Mouse (Mus musculus) frontal cortex, postnatal 14 days (tissue): ENCODE data around the gene Cmc1.

Experiments used
- DNase-seq, 2 experiments: peaks; one replicate each; pipeline ENCODE4 v3.0.0; 2022; ENCODE audit warnings: low spot score in 2 of 2

Gene Cmc1

GRCm38 (mm10) chr9:118149407-118150402 is at the start of gene Cmc1:
TSS of gene Cmc1 (minus strand) at chr9:118150177.
- DNase-seq, result peak; percentile 91 to 92

DNA sequence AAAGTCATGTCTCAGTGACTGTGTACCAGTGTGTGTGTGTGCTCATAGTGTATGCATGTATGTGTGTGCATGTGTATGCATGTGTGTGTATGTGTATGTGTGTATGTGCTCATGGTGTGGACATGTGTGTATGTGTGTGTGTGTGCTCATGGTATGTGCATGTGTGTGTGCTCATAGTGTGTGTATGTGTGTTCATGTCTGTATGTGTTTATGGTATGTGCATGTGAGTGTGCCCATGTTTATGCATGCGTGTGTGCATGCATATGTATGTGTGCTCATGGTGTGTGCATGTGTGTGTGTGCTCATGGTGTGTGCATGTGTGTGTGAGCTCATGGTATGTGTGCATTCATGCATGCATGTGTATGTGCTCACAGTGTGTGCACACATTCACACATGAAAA is 48.6 kb upstream of the Cmc1 start:
- no peak for DNase-seq

- no peak for DNase-seq
Measured at GRCm38 (mm10) chr9:118196661-118197390, 46.8 kb upstream of the Cmc1 start.

- DNase-seq, result no peak
Measured at GRCm38 (mm10) chr9:118193263-118193662, 43.3 kb upstream of the Cmc1 start.

- no peak for DNase-seq
Measured at GRCm38 (mm10) chr9:118191276-118191675, 41.3 kb upstream of the Cmc1 start.

GRCm38 (mm10) chr9:118188374-118188773 is 38.4 kb upstream of the Cmc1 start:
- no peak for DNase-seq

GRCm38 (mm10) chr9:118187420-118187819 is 37.4 kb upstream of the Cmc1 start:
- no peak for DNase-seq

DNA sequence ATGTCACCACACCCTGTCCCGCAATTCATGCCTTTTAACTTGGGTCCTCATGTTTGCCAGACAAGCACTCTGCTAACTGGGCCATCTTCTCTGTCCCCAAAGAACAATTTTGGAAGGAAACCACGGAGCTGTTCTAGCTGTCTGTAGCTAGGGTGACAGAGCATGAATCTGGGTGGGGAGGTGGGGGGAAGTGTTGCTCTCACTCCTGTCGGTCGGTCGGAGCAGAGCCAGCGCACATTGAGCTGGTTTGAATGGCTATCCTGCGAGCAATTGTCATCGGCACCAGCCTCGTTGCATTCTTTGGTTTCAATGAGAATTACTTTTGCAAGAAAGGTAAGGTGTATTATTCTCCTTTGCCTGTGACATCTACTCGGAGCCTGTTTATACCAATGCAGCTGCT is 36.8 kb upstream of the Cmc1 start:
- no peak for DNase-seq

- DNase-seq, result no peak
Measured at GRCm38 (mm10) chr9:118179136-118180025, 29.4 kb upstream of the Cmc1 start.

DNA sequence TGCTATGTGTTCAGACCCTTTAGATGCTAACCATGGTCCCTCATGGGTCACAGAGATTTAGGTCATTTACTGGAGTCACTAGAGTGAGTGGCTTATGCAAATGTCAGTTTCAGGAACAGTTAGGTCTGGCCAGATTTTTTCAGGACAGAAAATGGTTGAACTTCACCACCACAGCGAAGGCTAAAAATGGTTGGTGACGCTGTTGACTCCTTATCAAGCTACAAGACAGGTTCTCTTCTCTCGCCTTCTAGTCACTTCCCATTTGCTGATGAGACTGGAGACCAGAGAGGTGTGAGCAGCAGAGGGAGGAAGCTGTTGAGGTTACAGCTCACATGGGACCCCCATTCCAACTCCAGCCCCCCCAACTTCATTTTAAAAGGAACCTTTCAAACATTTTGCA is 26.7 kb upstream of the Cmc1 start:
- DNase-seq, result no peak

- DNase-seq, result no peak
Measured at GRCm38 (mm10) chr9:118175411-118175810, 25.4 kb upstream of the Cmc1 start.

GRCm38 (mm10) chr9:118173086-118173485 is 23.1 kb upstream of the Cmc1 start:
- no peak for DNase-seq

GRCm38 (mm10) chr9:118168544-118168943 is 18.6 kb upstream of the Cmc1 start:
- no peak for DNase-seq

GRCm38 (mm10) chr9:118167606-118168005 is 17.6 kb upstream of the Cmc1 start:
- DNase-seq, result no peak

GRCm38 (mm10) chr9:118161536-118161935 is 11.6 kb upstream of the Cmc1 start:
- no peak for DNase-seq

GRCm38 (mm10) chr9:118159936-118160335 is 10.0 kb upstream of the Cmc1 start:
- no peak for DNase-seq

GRCm38 (mm10) chr9:118158201-118158600 is 8.2 kb upstream of the Cmc1 start:
- no peak for DNase-seq

GRCm38 (mm10) chr9:118157234-118157633 is 7.3 kb upstream of the Cmc1 start:
- no peak for DNase-seq

- DNase-seq, result no peak
Measured at GRCm38 (mm10) chr9:118154666-118155065, 4.7 kb upstream of the Cmc1 start.

DNA sequence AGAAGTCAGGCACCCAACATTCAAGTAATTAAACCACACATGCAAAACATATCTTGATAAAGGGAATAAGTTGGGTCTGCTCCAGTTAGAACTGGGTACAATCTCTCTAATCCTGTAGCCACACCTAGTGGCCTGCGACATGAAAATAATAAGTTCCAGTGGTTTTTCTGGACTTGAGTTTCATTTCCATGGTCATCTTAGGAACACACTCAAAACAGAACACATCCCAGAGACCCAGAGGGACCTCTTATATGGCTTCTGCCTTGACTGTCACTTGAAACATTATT is 1.2 kb upstream of the Cmc1 start:
- no peak for DNase-seq

DNA sequence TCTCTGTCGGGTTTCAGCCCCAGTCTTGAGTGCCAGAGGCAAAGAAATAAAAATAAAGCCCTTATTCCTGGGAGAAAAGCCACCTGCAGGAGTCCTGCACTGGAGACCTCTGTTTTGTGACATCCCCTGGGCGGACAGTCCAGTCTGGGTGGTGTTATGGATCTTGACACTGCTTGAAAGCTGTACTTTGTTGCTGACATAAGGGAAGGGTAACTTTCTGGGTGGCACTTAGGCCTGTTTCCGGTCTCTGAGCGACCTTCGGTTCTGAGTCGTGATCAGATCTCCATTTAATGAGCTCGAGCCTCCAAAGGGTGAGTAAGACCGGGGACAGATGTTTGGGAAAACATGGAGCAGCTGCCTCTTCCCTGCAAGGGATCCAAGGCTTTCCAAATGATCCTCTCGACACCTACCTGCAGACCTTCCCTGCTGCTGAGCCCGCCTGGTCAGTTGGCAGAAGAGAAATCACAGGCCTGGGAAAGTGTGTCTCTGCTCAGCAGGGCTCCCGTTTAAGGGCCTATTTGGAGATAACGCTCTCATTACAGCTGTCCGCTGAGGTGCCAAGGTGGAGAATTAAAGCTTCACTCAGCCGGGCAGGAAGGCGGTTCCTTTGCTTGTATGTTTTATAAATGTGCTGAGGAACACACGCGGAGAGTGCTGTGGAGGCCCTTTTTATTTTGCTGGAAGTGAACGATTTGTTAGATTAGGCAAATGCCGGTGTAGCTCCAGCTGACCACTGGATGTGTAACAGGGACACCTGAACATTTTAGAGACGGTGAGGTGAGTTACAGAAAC is 648 bp upstream of the Cmc1 start:
- DNase-seq, result no peak
